Mouse (Mus musculus): ENCODE results near the gene B4galnt3.

GRCm38 (mm10) chr6:120179044-120179755, 115.2 kb downstream of the B4galnt3 start:
- no peak for TF ChIP-seq CTCF (IDR thresholded peaks at IDR 0.05; ENCODE audit: low read depth)
- no peak for TF ChIP-seq EP300 (optimal IDR thresholded peaks at IDR 0.05)
